Mouse (Mus musculus): ENCODE measurements around the gene BC107364.
A peak's percentile ranks its signal among the peaks of the same experiment; 100 is the strongest.
"Not testable (repeated sequence)": the region's sequence is repeated elsewhere in the genome, so short reads cannot be mapped to it uniquely, and the experiment has no call there.

BC107364 gene

GRCm38 (mm10) chr3:96405541-96406503 lies 46.3 kb downstream of the BC107364 start:
- H3K36me3 ChIP-seq (ENCODE audit: insufficient read depth, low read length) = no peaks in the 10 kb centered on the region
- peaks cover 74% of the 10 kb centered on the region for H3K4me1 ChIP-seq (replicated peaks; ENCODE audit: low read depth, low read length)
- H3K4me3 ChIP-seq (replicated peaks; ENCODE audit: low read length) = peak overlapping the region; percentile 41; the same call in 1 of the 2 replicates
- peaks cover 36% of the 10 kb centered on the region for H3K27me3 ChIP-seq (ENCODE audit: insufficient read depth, low read length)
- no peaks in the 10 kb centered on the region; the same call in 1 of the 2 replicates for H3K9me3 ChIP-seq (ENCODE audit: low read length)
- TF ChIP-seq NANOG (IDR thresholded peaks at IDR 0.05; ENCODE audit: borderline replicate concordance, low read length) (no peak), POU5F1 (IDR thresholded peaks at IDR 0.05; ENCODE audit: borderline replicate concordance, low read length) (no peak), CTCF (conservative IDR thresholded peaks at IDR 0.05; ENCODE audit: low read length) (peak; percentile 21)

- Histone ChIP-seq H3K27me3 (ENCODE audit: insufficient read depth, low read length) (peaks cover 36% of the 10 kb centered on the region), H3K4me3 (replicated peaks; ENCODE audit: low read length) (peak overlapping the region; percentile 73), H3K36me3 (ENCODE audit: insufficient read depth, low read length) (no peaks in the 10 kb centered on the region), H3K4me1 (replicated peaks; ENCODE audit: low read depth, low read length) (peaks cover 66% of the 10 kb centered on the region), H3K9me3 (ENCODE audit: low read length) (no peaks in the 10 kb centered on the region; the same call in 1 of the 2 replicates)
- TF ChIP-seq NANOG (IDR thresholded peaks at IDR 0.05; ENCODE audit: borderline replicate concordance, low read length) (no peak), POU5F1 (IDR thresholded peaks at IDR 0.05; ENCODE audit: borderline replicate concordance, low read length) (no peak), CTCF (conservative IDR thresholded peaks at IDR 0.05; ENCODE audit: low read length) (no peak)
Observed at GRCm38 (mm10) chr3:96405004-96405403, 47.1 kb downstream of the BC107364 start.

- H3K27me3 ChIP-seq (ENCODE audit: insufficient read depth, low read length) = peaks cover 36% of the 10 kb centered on the region
- peak overlapping the region; percentile 73 for H3K4me3 ChIP-seq (replicated peaks; ENCODE audit: low read length)
- H3K36me3 ChIP-seq (ENCODE audit: insufficient read depth, low read length) = no peaks in the 10 kb centered on the region
- TF ChIP-seq POU5F1 (IDR thresholded peaks at IDR 0.05; ENCODE audit: borderline replicate concordance, low read length) = no peak
- TF ChIP-seq NANOG (IDR thresholded peaks at IDR 0.05; ENCODE audit: borderline replicate concordance, low read length) = no peak
- peak; percentile 18; the same call in 1 of the 2 replicates for TF ChIP-seq CTCF (conservative IDR thresholded peaks at IDR 0.05; ENCODE audit: low read length)
- H3K4me1 ChIP-seq (replicated peaks; ENCODE audit: low read depth, low read length) = peaks cover 65% of the 10 kb centered on the region
- no peaks in the 10 kb centered on the region; the same call in 1 of the 2 replicates for H3K9me3 ChIP-seq (ENCODE audit: low read length)
Observed at GRCm38 (mm10) chr3:96404450-96404849, 47.7 kb downstream of the BC107364 start.

- Histone ChIP-seq H3K36me3 (ENCODE audit: insufficient read depth, low read length) (no peaks in the 10 kb centered on the region), H3K4me1 (replicated peaks; ENCODE audit: low read depth, low read length) (peaks cover 64% of the 10 kb centered on the region), H3K4me3 (replicated peaks; ENCODE audit: low read length) (no peak overlapping the region), H3K9me3 (ENCODE audit: low read length) (no peaks in the 10 kb centered on the region), H3K27me3 (ENCODE audit: insufficient read depth, low read length) (peaks cover 26% of the 10 kb centered on the region)
- TF ChIP-seq CTCF (conservative IDR thresholded peaks at IDR 0.05; ENCODE audit: low read length) (peak; percentile 57), NANOG (IDR thresholded peaks at IDR 0.05; ENCODE audit: borderline replicate concordance, low read length) (no peak)
Observed at GRCm38 (mm10) chr3:96403016-96403415, 49.1 kb downstream of the BC107364 start.

- peaks cover 25% of the 10 kb centered on the region for H3K27me3 ChIP-seq (ENCODE audit: insufficient read depth, low read length)
- no peaks in the 10 kb centered on the region for H3K36me3 ChIP-seq (ENCODE audit: insufficient read depth, low read length)
- TF ChIP-seq POU5F1 (IDR thresholded peaks at IDR 0.05; ENCODE audit: borderline replicate concordance, low read length) (no peak), CTCF (conservative IDR thresholded peaks at IDR 0.05; ENCODE audit: low read length) (no peak), NANOG (IDR thresholded peaks at IDR 0.05; ENCODE audit: borderline replicate concordance, low read length) (no peak)
- H3K4me3 ChIP-seq (replicated peaks; ENCODE audit: low read length) = peak overlapping the region; percentile 87
- peaks cover 62% of the 10 kb centered on the region for H3K4me1 ChIP-seq (replicated peaks; ENCODE audit: low read depth, low read length)
- no peaks in the 10 kb centered on the region for H3K9me3 ChIP-seq (ENCODE audit: low read length)
Observed at GRCm38 (mm10) chr3:96401832-96402501, 50.1 kb downstream of the BC107364 start.

GRCm38 (mm10) chr3:96401474-96401831 lies 50.7 kb downstream of the BC107364 start:
- Histone ChIP-seq H3K9me3 (ENCODE audit: low read length) (no peaks in the 10 kb centered on the region), H3K4me1 (replicated peaks; ENCODE audit: low read depth, low read length) (peaks cover 58% of the 10 kb centered on the region), H3K36me3 (ENCODE audit: insufficient read depth, low read length) (no peaks in the 10 kb centered on the region), H3K4me3 (replicated peaks; ENCODE audit: low read length) (peak overlapping the region; percentile 87), H3K27me3 (ENCODE audit: insufficient read depth, low read length) (peaks cover 22% of the 10 kb centered on the region)
- no peak for TF ChIP-seq NANOG (IDR thresholded peaks at IDR 0.05; ENCODE audit: borderline replicate concordance, low read length)
- no peak for TF ChIP-seq CTCF (conservative IDR thresholded peaks at IDR 0.05; ENCODE audit: low read length)
- no peak for TF ChIP-seq POU5F1 (IDR thresholded peaks at IDR 0.05; ENCODE audit: borderline replicate concordance, low read length)

GRCm38 (mm10) chr3:96398911-96399310 lies 53.2 kb downstream of the BC107364 start:
- peak overlapping the region; percentile 43; the same call in 1 of the 2 replicates for H3K4me3 ChIP-seq (replicated peaks; ENCODE audit: low read length)
- TF ChIP-seq POU5F1 (IDR thresholded peaks at IDR 0.05; ENCODE audit: borderline replicate concordance, low read length) (no peak), NANOG (IDR thresholded peaks at IDR 0.05; ENCODE audit: borderline replicate concordance, low read length) (no peak), CTCF (conservative IDR thresholded peaks at IDR 0.05; ENCODE audit: low read length) (no peak)
- peaks cover 45% of the 10 kb centered on the region for H3K4me1 ChIP-seq (replicated peaks; ENCODE audit: low read depth, low read length)
- peaks cover 8% of the 10 kb centered on the region for H3K27me3 ChIP-seq (ENCODE audit: insufficient read depth, low read length)
- H3K36me3 ChIP-seq (ENCODE audit: insufficient read depth, low read length) = no peaks in the 10 kb centered on the region
- no peaks in the 10 kb centered on the region for H3K9me3 ChIP-seq (ENCODE audit: low read length)

- Histone ChIP-seq H3K4me1 (replicated peaks; ENCODE audit: low read depth, low read length) (peaks cover 33% of the 10 kb centered on the region), H3K4me3 (replicated peaks; ENCODE audit: low read length) (no peak overlapping the region)
- TF ChIP-seq NANOG (IDR thresholded peaks at IDR 0.05; ENCODE audit: borderline replicate concordance, low read length) (no peak), POU5F1 (IDR thresholded peaks at IDR 0.05; ENCODE audit: borderline replicate concordance, low read length) (no peak), CTCF (conservative IDR thresholded peaks at IDR 0.05; ENCODE audit: low read length) (no peak)
Observed at GRCm38 (mm10) chr3:96396857-96397256, 55.2 kb downstream of the BC107364 start.

GRCm38 (mm10) chr3:96387202-96387601 lies 64.9 kb downstream of the BC107364 start:
- H3K9me3 ChIP-seq (ENCODE audit: low read length); H3K4me3 ChIP-seq (replicated peaks; ENCODE audit: low read length); H3K36me3 ChIP-seq (ENCODE audit: insufficient read depth, low read length); H3K27me3 ChIP-seq (ENCODE audit: insufficient read depth, low read length): not testable (repeated sequence)
- peaks cover 18% of the 10 kb centered on the region for H3K4me1 ChIP-seq (replicated peaks; ENCODE audit: low read depth, low read length)

More at GRCm38 (mm10) chr3:96396857-96397256, 55.2 kb downstream of the BC107364 start:
- no peaks in the 10 kb centered on the region for H3K36me3 ChIP-seq (ENCODE audit: insufficient read depth, low read length)
- peaks cover 5% of the 10 kb centered on the region for H3K27me3 ChIP-seq (ENCODE audit: insufficient read depth, low read length)
- no peaks in the 10 kb centered on the region for H3K9me3 ChIP-seq (ENCODE audit: low read length)

Measured in E14TG2a.4 (cell line).